Mouse (Mus musculus) thymus, postnatal 4 days (tissue): ENCODE data around the gene Il5.
A peak's percentile ranks its signal among the peaks of the same experiment; 100 is the strongest.
"Not testable (repeated sequence)": the region's sequence is repeated elsewhere in the genome, so short reads cannot be mapped to it uniquely, and the experiment has no call there.

ENCODE experiments used
- DNase-seq: peaks from one replicate; pipeline ENCODE4 v3.0.0; 2021

Gene Il5

DNA sequence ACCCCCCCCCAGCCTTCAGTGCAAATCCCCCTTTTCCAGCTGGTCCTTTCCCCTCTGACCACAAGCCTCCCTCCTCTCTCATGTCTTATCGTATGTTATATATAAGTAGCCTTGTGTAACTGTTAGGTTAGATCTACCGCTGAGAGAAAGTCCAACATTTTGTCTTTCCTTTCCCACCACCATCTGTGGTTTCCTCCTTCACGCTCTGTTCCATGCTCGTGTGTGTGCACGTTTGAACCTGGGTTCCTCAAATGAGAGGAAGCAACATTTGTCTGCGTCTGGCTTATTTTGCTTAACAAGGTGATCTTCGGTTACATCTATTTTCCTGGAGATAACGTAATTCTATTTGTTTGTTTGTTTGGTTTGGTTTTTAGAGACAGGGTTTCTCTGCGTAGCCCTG is 27.4 kb downstream of the Il5 start:
- no peak for DNase-seq

DNA sequence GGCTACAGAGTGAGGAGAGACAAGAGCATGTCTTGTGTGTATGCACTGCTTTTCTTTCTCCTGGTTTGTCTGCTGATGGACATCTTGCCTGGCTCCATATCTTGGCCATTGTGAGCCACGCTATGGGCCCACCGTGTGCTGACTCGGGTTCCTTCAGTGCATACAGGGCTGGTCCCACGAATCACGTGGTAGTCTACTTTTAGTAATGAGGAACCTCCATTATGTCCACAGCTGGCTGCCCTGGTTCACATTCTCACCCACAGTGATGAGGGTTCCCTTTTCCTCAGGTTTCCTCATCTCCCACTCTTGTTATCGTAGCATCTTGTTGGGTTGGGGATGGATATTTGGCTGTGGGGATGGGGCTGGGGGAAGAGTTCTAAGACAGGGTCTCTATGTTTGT is 28.0 kb downstream of the Il5 start:
- peak; percentile 6 for DNase-seq

DNA sequence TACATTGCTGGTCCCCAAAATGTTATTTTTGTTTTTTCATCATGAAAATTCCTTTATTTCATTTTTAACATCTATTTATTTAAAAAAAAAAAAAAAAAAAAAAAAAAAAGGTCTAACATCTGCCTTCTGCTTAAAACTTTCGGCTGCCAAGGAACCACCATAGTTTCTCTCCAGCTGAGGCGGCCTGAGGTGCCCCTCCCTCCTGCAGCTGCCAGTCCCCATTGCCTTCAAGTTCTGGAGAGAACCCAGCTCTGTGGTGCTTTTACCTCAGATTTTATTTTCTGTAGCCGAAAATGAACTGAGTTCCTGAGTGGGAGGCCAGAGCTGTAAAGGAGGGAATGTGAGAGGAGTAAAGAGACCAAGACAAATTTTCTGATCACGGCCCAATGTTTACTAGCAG is 28.7 kb downstream of the Il5 start:
- peak; percentile 56 for DNase-seq

DNA sequence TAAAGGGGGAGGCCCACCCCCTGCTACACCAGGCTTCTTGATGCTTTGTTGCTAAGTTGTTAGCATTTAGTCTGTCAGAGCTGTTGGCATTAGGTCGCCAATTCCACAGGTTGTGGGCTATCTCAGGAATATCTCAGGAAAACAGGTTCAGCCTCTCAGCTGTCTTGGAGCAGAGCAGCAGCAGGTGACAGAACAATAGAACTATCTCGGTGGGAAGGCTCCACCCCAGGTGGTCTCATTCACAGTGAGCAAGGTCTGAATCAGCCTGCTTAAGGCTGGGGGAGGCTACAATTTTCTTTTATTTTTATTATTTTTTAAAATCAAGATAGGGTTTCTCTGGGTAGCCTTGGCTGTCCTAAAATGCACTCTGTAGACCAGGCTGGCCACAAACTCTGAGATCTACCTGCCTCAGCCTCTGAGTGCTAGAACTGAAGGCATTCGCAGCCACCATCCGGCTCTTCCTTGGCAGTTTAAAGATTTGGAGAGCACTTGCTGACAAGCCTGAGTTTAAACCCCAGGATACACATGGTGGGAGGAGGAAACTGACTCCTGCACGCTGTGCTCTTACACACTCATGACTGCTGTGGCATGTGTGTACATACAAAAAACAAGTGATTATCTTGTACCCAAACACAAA is 29.2 kb downstream of the Il5 start:
- peak; percentile 16 for DNase-seq

DNA sequence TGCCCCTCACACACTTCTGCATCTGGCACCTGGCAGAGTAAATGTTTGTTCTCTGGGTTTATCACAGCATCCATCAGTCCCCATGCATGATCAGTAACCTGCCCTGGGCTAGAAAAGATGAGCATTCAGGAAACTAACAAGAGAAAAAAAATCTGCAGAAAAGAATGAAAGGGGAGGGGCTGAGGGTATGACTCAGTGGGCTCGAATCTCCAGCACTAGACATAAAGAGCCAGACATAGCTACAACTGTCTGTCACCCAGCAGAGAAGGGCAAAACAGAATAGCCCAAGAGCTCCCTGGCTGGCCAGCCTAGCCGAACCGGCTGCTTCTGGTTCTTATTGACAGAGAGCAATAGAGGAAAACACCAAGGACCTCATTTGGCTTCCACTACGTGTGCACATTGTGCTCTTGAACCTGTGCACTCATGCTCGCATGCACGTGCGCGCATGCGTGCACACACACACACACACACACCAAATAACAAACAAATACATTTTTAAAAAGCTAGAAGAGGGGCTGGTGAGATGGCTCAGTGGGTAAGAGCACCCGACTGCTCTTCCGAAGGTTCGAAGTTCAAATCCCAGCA is 34.5 kb downstream of the Il5 start:
- DNase-seq, result peak; percentile 25

DNA sequence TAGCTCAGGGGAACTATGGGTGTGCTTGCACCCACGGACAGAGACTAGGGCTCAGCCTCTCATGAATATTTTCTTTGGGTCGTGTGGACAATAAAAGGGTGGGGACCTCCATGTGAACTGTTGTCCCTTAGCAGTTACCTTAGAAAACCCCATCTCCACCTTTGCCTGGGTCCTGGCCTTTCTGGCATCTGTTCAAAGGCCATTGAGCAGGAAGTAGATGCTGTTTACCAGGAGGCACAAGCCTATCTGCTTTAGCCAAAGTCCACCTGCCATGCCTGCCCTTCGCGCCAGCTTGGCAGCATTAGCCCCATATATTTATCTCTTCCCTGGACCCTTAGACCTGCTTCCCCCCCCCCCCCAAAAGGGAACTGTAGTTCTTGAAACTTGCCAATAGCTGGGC is 37.0 kb downstream of the Il5 start:
- DNase-seq, result no peak

DNA sequence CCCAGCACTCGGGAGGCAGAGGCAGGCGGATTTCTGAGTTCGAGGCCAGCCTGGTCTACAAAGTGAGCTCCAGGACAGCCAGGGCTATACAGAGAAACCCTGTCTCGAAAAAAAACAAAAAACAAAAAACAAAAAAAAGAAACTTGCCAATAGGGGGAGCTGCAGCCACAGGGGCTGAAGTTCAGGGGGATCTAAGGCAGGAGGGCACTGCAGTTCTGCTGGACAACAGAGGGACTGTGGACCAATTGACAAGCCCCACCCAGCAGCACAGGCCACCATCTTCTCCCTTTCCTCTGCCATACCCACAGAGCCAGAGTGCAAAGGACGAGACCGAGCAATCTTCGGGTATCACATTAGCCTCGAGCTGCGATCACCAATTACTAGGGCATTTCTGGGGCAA is 37.4 kb downstream of the Il5 start:
- DNase-seq, result not testable (repeated sequence)

DNA sequence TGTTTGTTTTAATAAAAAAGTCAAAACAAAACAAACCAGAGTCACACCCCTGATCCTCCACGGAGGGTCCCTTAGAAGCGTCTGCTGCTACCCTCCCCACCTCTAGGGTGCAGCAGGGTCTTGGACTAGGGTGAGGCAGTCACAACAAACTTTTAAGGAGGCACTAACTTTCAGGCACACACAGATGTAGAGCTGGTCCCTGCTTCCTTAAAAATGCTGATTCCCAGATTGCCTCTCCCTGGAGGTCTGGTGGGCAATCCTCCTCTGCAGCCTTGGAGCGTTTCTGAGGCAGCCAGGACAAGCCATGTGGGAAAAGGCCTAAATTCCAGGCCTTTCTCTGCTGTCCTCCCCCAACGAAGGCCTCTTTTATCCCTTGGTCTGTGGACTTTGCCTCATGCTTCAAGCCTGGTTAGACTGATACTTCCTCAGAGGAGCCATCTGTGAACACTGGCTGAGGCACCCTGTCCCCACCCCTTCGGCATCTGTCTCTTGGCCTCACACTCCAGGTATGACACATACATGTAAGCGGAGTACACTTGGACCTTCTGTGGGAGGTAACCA is 38.3 kb downstream of the Il5 start:
- peak; percentile 66 for DNase-seq

DNA sequence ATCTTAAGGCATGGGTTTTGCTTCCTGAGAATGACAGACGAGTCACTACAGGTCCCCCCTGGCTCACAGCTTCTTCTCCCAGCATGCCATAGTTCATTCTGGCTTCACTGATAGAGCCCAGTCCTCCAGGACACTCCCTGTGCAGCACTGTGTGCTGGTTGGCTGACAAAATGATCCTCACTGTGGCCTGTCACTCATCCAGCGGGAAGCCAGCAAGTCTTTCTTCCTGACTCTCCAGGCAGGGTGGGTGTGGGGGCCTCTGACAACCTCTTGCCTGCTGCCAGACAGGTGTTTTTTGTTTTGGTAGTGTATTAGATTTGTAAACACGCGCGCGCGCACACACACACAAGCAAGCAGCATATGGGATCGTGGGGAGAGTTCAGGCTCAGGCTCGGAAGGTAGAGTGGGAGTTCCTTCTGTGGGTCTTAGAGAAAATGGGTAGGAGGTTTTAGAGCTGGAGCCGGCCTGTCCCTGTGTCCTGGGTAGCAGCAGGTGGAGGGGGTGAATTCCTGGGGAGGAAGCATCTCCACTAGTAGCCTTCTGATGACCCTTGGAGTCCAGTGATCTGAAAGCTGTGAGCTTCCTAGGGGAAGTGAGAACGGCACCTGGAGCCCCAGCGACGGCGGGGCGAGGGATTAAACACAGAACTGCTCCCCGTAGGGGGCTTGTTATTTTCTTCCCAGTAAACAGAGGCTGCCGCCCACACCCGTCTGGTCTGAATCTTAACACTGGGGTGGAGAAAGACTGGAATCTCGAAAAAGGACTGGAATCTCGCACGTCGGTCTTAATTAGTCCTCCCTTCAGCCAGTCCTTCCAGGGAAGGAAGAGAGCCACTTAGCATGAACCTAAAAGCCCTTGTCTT is 39.2 kb downstream of the Il5 start:
- DNase-seq, result peak; percentile 15

DNA sequence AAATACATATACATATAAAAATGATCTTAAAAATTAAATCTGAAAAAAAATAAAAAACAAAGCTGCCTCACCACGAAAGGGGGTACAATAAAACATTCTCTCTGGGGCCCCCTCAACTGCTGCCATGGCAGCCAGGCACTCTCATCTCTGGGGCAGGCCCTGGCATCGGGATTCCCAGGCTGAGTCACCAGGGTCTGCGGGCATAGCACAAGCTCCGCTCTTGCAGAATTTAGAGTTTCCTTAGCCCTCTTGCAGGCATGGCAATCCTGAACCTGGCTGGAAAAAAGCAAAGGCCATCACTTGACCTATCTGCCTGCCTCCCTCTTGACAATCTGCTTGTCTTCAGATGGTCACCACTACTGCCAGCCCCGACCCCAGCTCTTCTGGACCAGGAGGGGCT is 40.7 kb downstream of the Il5 start:
- DNase-seq, result peak; percentile 10

DNA sequence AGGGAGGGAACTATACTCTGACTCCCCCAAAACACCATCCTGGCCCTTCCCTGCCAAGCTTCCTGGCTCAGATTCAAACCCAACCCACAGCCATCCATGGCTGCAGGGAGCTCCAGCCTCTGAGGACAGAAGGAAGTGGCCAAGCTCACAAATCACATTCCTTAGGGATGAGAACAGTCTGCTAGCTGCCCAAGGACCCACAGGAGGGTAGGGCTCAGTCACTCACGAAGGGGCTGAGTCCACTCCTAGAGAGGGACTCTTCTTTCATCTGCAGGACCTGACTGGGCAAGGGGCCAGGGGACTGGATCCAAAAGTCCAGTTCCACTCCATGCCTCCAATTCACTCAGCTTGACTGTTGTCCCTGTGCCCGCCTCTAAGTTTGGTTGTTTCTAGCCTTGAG is 41.2 kb downstream of the Il5 start:
- peak; percentile 18 for DNase-seq

DNA sequence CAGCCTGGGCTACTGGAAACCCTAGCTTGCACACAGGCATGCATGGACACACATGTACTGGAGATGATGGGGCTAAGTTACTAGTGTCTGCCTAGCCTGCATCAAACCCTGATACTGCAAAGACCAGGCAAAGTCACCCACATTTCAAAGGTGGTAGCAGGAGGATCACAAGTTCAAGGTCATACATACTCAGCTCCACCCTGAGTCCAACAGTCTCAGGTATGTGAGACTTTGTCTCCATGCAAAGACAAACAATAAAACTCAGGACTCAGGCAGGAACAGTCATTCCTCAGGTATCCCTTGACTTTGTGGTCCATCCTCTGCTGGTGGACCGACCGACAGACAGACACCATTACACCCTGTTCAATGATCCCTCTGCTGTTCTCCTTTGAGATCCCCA is 41.8 kb downstream of the Il5 start:
- DNase-seq, result peak; percentile 14

DNA sequence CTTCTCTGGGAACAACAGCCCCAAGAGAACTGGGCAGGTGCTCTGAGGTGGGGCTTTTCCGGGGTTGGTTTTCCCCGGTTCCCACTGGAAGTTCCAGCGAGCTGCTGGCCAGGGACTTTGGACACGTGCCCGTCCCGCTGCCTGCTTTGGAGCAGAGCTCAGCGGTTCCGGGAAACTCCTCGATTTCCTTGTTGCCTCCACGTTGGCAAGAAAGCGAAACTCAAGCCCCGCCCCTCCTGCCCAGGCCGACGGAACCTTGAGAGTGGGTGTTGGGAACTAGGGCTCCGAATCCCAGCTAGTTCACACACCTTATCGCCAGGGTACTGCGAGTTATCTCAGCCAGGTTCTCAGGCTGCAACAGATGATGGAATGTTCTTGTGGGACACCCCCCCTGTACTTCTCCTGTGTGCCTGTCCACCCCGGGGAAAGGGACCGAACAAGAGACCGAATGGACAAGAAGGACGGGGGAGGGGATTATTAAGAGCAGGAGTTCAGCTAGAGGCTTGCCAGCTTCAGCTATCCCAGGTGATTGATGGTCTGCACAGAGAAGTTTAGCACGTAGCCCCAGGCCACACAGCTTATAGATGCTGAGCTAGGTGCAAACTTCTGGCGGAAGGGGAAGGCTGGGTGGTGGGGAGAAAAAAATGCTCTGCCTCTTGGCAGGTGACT is 42.4 kb downstream of the Il5 start:
- DNase-seq, result peak; percentile 82

DNA sequence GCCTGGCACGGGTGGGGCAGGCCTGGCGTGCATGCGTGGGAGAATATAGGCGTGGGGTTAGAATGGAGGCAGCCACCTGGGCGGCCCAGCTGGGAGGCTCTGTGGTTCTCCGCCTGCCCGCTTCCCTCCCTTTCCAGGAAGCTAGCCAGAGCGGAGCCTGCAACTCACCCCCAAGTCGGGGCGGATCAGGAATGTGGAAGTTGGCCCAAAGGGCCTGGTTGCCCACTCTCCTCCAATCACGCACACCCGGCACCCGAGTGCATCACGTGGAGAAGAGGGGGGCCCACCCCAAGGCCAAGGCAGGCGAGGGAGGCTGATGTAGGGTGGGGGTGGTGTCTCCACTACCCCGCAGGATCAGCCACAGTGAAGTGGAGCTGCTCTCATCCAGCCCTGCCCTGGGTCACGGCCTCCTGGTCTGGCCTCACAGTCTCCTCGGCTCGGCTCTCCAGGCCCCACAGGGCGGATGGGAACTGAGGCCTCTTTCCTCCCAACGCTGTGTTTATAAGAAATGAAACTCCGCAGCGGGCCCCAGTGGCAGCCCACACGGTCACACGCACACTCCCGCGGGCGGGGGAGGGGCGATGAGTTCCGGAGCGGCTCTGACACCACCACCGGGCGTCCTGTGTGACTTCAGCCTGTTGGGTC is 43.0 kb downstream of the Il5 start:
- DNase-seq, result peak; percentile 97

DNA sequence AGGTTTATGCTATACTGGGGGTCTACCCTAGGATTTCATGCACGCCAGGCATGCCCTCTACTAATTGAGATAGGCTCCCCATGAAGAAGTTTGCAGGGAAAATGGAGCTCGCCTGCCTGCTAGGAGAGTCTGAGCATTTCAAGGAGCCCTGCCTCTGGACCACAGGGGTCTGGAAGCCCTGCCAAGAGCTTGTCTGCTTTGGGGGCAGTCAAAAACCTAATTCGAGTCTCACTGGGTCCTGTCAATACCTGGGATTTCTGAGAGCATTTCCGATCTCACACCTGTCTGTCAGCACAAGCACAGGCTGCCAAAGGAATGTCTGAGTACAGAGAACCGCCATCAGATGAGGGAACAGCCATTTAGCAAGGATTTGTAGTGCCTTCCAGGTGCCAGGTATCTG is 44.0 kb downstream of the Il5 start:
- DNase-seq, result peak; percentile 24

DNA sequence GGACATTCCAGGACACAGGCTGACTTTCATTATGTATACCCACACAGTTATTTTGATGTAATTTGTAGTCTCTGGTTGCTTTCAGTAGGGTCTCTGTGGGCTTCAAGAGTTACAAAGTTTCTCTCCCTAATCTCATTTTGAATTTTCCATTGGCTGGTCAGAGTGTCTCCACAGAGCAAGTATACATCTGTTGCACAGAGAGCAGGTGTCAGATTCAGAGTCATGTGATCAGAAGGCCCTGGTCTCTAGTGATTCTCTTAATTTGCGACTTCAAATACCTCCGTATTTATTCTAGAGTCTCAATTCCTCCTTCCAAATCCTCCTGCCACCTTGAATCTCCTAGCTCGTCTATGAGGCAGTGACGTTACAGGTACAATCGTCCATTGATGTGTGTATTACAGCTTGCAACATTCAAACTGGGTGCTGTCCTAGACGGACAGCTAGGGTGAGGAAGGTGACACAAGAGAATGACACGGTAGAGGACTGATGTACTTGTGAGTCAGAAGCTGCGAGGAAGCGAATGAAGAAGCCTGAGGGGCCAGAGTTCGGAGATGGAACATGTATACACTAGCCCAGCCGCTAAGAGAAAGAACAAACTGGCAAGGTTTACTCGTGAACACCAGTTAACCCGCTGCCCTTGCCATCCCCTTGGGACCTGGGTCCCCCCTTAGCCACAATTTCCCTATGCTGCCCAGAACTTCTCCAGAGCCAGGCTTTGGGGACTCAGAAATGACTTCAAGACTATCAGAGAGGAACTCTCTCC is 48.0 kb downstream of the Il5 start:
- no peak for DNase-seq

DNA sequence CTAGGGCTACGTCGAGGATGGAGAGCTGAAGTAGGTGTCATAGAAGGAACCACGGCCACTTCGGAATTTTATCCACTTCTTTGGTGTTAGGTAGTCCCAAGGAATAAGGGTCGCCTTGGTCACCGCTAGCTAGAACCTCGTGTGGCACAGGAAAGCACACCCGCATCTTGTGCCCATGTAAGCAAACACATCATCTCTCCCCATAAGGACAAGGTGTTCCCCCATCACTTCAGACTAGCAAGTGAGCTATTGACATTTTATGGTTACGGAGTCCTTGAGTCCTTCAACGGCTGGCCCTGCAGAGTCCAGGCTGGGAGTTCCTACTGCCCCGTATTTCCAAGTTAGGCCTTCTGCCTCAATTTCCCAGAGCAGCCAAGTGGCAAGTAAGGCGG is 48.6 kb downstream of the Il5 start:
- no peak for DNase-seq

DNA sequence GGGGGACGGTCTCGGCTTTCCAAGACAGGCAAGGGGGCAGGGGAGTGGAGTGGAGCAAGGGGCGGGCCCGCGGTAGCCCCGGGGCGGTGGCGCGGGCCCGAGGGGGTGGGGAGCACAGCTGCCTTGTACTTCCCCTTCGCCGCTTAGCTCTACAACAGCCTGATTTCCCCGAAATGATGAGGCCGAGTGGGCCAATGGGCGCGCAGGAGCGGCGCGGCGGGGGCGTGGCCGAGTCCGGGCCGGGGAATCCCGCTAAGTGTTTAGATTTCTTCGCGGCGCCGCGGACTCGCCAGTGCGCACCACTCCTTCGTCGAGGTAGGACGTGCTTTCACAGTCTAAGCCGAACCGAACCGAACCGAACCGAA is 49.1 kb downstream of the Il5 start, which contains the start of gene Irf1:
Gene Irf1 (plus strand): TSS at position 255 of the 365 bp plus-strand sequence.
- DNase-seq, result peak; percentile 97

DNA sequence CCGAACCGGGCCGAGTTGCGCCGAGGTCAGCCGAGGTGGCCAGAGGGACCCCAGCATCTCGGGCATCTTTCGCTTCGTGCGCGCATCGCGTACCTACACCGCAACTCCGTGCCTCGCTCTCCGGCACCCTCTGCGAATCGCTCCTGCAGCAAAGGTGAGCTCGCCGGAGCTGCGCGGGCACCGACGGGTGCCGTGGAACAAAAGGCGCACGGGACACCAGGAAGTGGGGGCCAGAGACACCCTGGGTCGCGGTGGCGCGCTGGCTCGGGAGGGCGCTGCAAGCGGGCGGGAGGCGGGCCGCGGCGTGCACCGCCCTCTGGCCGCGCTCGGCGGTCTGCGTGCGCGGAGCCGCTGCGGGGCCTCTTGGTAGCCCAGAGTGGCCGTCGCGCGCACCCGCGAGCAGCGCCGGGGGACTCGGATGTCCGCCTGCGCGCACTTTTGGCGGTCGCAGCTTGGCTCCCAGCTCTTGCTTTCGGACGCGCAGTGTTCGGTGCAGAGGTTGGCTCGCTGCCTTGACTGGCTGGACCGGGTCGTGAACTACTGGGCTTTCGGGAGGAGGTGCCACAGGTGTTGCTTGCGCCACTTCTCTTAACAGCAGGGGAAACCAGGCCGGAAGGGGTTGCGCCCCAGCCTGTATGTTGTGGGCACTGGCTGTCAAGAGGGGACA is 49.7 kb downstream of the Il5 start:
- DNase-seq, result peak; percentile 82

DNA sequence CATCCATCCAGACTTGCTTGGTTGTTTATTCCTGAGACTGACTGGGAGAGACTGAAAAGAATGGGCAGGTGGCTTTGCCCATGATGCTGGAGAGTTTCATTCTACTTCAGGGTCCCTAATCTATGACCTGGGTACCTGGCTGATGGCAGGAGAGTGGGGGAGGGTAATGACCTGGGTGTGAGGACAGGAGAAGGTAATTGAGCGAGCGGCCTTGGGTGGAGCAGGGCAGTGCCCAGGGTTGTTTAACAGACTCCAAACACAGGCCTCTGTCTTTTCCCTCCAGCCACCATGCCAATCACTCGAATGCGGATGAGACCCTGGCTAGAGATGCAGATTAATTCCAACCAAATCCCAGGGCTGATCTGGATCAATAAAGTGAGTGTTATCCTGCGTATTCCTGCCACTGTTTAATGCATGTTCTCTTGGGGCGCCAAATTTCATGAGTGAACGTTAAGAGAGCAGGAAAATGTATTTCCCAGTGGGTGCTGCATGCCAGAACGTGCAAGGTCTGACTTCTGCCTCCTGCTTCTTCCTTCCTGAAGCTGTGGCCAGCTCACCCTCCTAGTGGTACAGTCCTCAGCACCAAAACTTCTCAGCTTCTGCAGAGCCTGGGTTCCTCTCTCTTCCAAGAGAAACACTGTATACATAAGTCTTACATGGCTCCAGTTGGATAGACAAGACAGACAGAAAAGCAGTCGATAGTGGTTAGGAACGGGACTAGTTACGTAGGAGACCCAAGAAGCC is 50.6 kb downstream of the Il5 start:
- DNase-seq, result no peak

DNA sequence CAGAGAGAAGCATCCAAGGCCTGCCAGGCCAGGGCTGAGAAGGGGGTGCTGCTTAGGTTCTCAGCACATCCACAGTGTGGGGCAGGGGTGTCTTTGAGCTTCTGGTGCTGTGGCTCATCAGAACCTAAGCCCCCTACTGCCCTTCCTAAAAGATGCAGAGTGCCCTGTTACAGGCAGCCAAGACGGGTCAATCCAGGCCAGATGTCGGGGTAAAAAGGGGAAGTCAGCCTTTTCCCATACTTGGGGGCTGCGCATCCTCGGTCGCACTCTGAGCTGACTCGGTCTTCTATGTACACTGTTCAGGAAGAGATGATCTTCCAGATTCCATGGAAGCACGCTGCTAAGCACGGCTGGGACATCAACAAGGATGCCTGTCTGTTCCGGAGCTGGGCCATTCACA is 51.9 kb downstream of the Il5 start:
- no peak for DNase-seq
